Mouse (Mus musculus): ENCODE measurements around the gene Slc22a17.

DNA sequence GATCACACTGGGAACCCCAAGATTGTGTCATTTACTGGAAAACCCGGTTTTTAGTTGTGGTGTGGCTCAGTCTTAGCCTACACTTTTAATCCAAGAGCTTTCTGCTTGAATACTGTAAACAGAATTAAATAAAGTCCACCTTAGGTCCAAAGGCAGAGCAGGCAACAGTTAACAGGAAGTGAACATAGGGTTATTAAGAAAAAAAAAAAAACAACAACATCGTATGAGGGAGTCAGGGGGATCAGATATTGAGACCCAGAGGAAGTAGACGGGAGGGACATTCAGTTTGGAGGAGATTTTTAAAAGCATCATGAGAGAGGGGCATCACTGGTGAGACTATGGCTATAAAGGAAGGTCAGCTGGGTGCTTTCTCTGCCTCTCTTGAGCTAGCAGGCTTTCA is 46.7 kb downstream of the Slc22a17 start:
- TF ChIP-seq POLR2A (IDR thresholded peaks at IDR 0.05; ENCODE audit: borderline replicate concordance, extremely low read depth, insufficient read depth, insufficient read length, poor library complexity, severe bottlenecking) (no peak), CTCF (IDR thresholded peaks at IDR 0.05; ENCODE audit: borderline replicate concordance, extremely low read depth, insufficient read depth, insufficient read length) (no peak)

Measured in brain, embryonic 14.5 days (tissue).